Mouse (Mus musculus): ENCODE measurements around the gene Btd.

The Btd gene

DNA sequence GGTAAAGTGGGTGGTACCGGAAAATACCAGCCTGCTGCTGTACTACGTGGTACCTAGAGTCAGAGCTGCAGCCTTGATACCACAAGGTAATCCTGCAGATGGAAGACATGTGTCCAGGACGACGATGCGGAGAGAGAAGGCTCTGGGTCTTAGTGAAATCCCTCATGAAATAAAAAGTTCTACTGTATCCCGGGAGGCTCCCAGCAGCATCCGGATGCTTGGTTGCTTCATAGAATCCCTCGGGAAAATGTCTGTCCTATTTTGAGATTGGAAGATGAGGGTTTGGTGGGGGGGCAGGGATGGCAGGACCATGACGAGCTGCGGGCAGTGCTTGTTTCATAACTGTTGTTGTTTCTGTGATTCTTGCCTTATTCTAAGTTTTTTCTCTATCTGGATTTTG is 7.2 kb downstream of the Btd start:
- no peak for DNase-seq (ENCODE audit: low read depth)

DNA sequence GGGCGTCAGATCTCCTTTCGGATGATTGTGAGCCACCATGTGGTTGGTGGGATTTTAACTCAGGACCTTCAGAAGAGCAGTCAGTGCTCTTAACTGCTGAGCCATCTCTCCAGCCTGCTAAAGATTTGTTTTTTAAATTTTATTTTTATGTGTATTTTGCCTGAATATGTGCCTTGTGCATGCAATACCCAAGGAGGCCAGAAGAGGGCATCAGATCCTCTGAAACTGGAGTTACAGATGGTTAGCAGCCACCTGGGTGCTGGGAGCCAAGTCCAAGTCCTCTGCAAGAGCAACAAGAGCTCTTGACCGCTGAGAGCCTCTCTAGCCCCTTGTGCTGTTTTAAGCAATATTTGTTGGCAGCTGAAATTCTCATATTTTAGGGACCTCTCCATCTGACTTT is 9.5 kb downstream of the Btd start:
- no peak for DNase-seq (ENCODE audit: low read depth)

DNA sequence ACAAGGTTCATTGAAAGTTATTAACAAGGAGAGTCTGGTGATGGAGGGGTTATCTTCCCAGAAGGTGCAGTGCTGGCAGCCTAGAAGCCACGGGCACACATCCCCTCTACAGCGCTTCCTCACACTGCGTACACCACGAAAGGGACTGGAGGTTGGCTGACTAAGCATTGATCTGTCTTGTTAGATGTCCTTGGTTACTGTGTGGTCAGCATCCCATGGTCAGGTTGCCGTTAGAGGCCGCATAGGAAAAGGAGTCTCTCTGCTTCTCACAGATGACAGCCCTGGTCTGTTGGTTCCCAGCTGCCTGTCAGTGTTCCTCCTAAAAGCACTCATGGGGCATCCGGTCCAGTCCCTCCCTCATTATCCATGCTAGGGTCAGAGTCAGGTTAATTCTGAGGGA is 10.4 kb downstream of the Btd start:
- no peak for DNase-seq (ENCODE audit: low read depth)

DNA sequence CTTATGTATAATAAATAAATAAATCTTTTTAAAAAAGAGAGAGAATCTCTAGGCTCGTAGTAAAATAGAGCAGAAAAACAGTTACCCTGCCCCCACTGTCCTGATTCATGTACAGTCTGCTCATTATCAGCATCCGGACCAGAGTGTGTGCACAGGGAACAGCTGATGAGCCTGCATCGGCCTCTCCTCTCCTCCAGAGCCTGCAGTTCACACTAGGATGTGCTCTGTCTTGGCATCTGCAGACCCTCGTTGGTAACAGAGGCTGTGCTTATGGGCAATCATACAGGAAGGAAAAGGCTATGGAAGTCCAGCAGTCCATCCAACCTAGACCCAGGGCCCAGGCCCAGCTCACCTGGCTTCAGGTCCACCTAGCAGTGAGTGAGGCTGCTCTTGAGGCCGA is 11.3 kb downstream of the Btd start:
- DNase-seq (ENCODE audit: low read depth): no peak

DNA sequence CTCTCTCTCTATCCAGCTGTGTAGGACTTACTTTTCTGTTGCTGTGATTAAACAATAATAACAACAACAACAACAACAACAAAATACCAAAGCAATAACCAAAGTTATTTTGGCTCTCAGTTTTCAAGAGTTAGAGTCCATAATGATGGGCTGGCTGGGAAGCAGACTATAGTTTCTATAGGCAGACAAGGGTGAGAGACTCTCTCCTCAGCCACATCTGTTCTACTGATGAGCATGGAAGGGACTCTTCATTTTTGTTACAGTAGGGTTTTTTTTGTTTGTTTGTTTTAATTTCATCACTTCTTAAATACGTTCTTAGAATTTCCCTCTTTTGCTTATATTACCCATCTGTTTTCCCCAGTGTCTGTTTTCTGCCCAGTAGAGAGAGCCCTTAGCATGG is 11.8 kb downstream of the Btd start:
- no peak for DNase-seq (ENCODE audit: low read depth)

DNA sequence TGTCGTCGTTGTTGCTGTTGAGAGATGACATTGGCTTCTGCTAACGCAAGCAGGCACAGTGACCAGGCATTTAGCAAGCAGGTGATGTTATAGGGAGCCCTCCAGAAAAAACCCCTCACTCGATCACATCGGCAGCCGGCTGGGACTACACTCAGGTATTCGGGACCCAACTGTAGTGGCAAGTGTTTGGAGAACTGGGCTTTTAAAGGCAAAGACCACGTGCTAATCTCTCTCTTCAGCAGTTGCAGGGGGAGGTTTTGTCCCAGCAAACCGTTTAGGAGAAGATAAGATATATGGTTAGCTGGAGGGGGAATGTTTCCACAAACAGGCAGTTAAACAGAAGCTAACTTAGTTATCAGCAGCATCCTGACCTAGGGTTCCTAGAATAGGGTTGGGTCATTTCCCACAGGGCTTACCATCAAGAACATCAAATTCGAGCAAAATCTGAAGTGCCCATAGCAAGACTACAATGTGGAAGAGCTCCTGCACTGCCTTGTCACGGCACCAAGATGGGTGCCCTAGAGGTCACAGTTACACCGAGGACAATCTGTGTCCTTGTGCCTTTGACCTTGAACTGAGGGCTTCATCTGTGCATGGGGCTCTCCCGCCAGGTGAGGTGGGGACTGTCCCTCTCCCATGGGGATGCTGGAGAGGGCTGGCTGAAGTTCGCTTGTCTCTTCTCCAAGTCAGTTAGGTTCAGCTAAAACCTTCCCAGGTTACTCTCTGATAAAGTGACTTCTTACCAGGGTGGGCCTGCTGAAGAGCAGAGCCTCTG is 12.5 kb downstream of the Btd start:
- DNase-seq (ENCODE audit: low read depth): no peak

DNA sequence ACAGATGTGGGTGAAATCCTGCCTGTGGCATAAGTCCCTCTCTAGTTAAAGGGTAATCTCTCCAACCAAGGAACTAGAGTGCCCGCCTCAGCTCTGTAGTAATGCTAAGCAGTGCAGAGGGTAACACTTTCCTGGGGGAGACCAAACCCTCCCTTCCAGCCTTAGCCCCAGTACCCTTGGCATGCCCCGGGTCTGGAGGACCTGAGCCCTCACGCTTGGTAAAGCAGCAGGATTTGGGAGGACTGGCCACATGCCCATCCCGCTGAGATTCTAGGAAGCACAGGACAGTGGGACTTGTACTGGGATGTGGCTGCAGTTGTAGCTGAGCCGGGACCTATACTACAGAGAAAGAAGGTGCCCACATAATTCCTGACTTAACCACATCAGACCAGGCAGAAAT is 14.0 kb downstream of the Btd start:
- DNase-seq (ENCODE audit: low read depth): no peak

DNA sequence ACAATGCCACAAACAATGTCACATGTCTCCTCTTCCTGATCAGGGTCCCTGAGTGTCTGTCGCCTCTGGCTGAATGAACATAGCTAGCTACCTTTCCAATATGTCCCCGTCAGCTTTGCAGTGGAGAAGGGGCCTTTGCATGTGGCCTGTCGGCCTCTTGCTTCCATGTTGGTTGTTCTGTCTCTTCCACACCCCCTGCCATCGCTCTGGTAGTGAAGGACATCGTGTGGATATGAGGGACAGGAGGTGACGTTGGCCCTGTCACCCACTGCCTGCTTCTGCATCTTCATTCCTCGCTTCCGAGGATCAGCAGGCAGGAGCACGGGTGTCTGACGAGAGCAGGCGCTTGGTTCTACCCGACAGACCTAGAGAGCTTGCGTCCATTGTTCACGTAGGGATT is 14.6 kb downstream of the Btd start:
- DNase-seq (ENCODE audit: low read depth): no peak

DNA sequence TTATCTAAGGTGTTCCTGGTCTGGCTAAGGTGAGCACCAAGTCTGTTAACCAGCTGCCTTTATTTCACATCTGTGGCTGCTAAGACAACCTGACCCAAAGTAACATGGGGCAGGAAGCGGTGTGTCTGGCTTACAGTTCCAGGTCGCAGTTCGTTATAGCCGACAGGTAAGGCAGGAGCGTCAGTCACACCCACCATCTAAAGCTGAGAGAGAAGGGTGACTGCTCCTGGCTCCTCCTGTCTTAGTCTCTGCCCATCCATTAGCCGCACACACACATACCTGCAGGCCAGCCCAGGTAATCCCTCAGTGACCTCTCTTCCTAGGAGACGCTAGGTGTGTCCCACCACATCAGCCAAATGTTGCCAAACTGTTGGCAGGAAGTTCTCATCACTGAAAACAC is 15.6 kb downstream of the Btd start:
- no peak for DNase-seq (ENCODE audit: low read depth)

DNA sequence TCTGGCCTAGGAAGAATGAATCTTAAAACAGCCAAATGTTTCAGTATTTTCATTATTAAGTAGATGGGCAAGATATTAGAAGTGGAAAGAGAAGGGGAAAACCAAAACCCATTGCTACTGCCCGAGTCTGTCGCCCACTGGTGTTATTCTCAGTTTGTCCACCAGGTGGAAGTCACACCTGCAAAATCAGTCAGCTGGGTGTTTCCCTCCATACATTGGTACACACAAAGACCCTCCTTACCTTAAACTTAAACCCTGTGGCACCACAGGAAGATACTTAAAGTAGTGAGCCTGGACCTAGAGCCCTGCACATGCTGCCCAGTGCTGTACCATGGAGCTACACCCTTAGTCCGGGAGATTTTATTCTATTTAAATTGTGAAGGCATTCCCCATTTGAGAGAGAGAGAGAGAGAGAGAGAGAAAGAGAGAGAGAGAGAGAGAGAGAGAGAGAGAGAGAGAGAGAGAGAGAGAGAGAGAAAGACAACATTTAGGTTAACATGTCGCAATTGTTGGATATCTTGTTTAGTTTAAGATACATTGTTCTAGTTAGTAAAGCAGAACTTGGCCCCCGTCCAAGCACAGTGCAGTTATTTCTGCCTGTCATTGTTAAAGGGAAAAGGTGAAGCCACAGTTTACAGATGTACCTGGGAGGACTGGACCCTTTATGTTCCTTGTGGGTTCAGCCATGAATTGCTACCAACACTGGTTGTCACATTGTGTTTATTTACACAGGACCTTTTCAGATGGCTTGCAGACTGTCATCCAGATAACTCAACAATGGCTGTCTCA is 16.2 kb downstream of the Btd start:
- DNase-seq (ENCODE audit: low read depth): peak; percentile 85

DNA sequence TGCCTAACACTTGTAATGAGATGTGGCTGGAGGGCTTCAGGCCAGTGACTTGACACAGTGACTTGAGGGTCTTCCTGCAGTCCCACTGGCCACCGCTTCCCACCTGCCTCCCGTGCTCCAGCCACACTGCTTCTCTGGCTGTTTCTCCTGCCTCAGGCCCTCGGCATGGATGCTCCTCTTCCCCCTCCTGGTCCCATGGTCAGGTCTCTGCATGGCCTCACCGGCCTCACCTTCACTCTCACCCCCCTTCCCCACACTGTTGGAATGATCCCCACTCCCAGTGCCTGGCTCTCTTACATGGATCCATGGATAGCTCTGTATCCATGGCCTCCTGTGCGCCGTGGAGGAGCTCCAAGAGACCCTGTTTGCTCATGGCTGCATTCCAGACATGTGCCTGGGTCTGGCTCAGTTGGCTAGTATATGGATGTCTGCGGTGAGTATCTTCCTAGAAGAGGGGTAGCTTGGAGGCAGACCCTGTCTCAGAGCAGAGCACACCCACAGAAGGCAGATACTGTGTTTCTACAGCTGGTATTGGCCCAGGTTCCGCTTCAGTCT is 17.4 kb downstream of the Btd start:
- no peak for DNase-seq (ENCODE audit: low read depth)

DNA sequence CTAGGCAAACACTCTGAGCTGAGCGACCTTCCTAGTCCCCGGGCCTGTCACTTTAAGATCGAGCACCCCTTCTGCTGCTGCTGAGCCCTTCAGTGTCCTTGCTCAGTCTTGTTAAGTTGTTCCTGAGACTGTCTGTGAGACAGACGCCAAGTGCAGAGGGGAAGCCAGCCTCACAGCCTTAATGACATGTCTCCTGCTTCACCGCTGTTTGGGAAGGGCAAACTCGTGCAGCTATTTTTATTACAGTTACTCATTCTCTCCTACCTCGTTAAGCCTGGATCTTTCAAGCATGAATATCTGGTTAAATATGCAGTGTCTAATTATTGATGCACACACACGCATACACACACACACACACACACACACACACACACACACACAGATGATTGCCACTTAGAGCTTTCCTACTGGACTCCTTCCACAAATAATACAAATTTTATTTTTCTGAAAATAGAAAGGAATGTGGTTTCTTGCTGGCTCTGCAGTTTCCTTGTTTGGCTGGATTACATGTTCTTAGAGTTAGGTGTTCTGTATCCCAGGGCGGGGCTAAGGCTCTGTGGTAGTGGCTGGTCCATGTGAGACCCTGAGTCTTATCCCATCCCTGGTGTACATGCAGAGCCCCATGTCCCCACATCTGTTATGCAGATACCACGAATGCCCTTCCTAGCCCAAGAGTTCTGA is 18.8 kb downstream of the Btd start:
- DNase-seq (ENCODE audit: low read depth): peak; percentile 6

DNA sequence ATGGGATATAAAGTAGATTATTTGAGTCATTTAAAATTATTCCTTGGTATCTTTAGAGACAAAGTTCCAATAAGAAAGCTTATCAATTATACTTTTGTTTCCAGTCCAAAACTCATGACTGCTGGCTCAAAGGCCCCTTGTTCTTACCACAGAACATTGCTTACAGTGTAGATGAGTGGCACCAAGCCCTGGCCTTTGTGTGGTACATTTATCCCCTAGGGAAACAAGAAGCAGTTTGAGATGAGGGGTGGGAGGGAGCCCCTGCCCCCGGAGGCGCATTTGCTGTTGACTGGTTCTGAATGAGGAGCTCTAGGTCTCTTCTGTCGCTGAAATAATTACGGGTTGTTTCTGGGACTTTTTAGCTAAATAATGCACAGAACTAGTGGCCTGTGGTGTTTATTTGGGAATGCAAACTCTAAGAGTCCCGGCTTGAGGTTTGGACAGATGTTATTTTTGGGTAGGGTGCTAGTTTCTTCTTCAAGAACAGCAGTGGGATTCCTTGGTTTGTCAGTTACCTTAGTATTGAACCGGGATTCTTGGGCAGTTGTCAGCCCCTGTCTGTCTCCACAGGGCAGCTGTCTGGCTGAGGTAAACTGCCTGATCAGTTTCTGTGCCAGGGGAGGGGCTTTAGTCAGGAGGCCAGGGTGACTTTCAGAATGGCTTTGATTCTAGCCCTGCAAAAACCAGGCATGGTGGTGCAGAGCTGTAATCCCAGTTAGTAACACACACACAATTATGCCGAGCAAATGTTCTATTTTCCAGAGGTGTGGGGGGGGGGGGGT is 19.7 kb downstream of the Btd start:
- peak; percentile 7 for DNase-seq (ENCODE audit: low read depth)

DNA sequence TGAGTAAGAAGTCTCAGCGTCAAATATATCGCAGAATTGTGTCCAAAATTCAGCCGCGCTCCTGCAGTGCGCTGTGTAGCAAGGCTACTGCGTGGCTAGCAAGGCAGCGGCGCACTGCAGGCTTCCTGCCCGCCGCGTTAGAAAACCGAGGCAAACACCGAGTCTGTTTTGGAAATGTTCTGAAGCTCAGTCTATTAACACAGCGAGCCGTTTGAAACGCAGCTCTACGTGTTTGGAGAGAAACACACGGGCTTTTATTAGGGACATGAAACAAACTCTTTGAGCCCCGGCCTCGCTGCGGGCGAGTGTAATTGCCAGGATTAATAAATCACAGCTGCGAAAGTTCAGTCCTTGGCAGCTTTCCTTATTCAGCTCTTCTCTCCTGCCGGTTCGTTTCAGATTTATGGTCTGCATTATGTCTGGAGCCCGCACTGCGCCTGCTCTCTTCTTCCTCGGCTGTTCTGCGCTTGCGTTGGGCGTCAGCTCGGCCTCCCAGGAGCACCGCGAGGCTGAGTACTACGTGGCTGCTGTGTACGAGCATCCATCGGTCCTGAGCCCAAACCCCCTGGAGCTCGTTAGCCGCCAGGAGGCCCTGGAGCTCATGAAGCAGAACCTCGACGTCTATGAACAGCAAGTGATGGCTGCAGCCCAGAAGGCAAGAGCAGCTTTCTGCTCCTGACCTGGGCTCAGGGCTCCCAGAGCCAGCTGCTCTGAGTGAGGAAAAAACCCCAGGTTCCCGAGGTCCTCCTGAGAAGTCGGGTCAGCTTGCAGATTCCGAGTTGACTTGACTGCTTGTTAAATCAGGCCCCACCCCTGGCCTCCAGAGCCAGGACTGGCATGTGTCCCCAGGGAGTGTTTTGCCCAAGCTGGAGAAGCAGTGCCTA is 21.1 kb downstream of the Btd start:
- DNase-seq (ENCODE audit: low read depth): peak; percentile 85

DNA sequence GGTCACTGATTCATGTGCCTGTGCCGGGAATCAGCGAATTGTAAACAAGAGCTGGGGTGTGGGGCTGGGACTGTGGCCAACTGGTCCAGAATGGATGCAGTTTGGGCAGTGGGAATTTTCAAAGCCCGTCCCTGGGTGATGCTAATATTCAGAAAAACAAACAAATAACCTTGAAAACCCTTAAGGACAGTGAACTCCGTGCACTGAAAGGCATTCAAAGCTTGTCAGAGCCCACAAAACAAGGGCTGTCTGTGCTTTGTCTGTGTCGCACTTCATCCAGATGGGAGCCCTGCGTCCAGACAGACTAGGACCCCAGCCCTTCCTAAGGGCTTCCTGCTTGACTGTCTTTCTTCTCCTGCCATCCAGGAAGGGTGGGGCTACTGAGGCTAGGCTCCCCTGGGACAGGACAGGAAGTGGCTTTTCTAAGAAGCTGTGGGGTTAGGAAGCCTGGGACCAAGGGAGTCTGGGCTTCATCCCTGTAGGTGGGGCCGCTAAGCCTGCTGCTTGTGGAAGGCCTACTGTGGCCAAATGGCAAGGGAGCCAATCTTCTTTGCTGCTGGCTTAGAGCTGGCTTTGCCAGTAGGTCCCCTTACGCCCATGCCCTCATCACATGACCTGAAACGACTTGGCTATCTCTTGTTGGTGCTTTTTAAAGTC is 21.9 kb downstream of the Btd start:
- peak; percentile 60 for DNase-seq (ENCODE audit: low read depth)

DNA sequence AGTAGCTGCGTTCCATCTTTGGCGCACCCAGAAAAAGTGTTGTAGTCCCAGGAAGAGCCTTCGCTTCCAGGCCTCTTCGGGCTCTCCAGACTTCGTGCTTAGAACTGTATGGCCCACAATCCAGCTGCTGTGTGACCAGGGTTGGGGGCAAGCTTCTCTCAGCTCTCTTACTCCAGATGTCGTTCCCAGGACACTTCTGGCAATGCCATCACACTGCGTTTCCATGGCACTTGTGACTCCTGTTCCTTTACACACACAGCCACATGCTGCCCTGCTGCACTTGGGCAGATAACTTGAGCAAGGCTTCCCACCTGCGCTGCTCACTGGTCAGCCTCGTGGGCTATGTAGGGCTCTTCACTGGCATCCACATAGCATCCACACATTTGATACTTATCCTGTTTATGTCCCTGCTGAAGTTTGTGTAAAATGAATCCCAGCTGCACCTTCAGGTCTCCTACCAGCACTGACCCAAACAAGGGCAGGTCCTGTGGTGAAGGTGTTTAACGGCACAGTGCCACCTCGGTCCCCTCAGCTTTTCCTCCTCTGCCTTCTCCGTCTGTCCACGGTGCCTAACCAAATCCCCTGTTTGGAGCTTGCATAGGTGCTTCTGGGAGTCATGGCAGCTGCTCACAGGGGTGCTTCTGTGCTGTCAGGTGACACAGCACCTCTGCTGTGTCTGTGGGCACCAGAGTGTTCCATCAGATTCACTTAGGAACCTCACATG is 22.7 kb downstream of the Btd start:
- DNase-seq (ENCODE audit: low read depth): no peak

DNA sequence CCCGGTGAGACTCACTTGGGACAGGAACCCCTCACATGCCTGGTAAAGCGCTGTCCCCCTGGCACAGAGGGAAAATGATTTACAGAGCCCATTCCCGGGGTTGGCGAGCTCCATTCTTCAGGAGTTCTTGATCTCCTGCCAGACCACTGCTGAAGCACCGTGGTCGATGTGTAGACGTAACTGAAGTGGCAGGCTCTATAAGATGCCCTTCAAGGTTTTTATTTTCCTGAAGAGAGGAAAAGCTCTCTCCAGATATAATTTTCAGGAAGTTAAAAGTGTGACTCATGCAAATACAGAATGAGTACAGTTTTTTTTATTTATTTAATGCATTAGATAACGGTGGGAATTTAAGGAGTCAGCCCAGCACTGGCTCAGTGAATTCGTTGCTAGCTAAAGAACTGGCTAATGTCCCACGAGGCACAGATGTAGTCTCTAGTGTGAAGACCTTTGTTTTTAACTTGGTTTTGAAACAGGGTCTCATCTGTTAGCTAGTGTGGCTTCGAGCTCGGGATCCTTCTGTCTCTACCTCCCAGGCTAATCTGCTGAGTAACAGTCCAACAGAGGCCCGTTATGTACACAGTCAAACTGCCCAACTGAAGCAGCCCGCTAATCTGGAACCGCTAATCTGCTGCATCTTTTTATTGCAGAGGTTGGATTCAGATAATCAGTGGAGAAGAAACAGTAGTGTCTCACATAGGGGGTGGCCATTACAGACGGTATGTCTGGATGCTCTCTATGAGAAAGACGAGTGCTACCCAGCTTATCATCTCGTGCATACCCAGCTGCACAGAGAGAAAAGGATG is 23.5 kb downstream of the Btd start:
- DNase-seq (ENCODE audit: low read depth): no peak

DNA sequence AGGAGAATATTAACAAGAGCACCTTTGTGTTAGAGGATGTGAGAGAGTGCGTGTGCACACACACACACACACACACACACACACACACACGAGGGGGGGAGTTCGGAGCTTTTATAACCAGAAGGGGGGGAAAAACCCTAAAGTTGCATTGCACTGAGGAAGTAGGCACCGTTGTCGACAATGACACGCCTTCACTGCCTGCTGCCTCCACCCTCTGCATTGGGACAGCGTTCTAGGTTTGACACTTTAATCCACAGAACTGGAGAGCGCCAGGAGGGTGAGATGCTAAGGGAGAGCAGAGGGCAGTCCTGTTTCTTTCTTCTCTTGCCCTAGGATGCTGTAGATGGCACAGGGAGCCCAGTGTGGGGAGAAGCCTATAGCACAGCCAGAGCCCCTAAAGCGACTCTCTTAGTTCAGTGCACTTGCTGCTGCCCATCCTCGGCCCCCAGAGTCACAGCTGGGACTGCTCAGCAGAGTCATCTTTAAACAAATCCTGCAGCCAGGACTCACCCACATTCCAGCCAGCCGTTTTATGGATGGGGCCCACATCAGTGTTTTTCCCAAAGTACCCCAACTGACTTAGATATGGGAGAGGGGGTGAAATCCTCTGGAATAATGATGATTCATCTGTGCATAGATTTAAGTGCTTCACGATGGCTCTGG is 24.2 kb downstream of the Btd start:
- DNase-seq (ENCODE audit: low read depth): peak; percentile 78
